Mouse (Mus musculus) liver, embryonic 14.5 days (tissue): ENCODE measurements around the gene Rgsl1. TPM values are rescaled to one million over a fixed set of nuclear protein-coding genes. Genes with fewer than 3 reads are reported as not detected.
"Not testable (repeated sequence)": the region's sequence is repeated elsewhere in the genome, so short reads cannot be mapped to it uniquely, and the experiment has no call there.

Experiments used
- ATAC-seq: fragments of 200-750 bp; cut with Nextera tagmentation; 2 replicates; pipeline ENCODE4 v1.8.0; 2017; ENCODE audit warnings: moderate number of reproducible peaks, mild to moderate bottlenecking, moderate library complexity; ENCODE audit not compliant: insufficient read depth
- DNase-seq, 3 experiments: peaks; one replicate each; pipeline ENCODE4 v3.0.0-alpha.2; 2012 to 2013; ENCODE audit warnings: low read depth in 3 of 3, low spot score in 3 of 3
- H3K27ac ChIP-seq: fragments of 300-500 bp; sonication (generic); 2 replicates; pipeline ENCODE4 v1.5.1; 2014; ENCODE audit warnings: moderate library complexity, mild to moderate bottlenecking, control low read depth, inconsistent platforms
- H3K27me3 ChIP-seq: fragments of 300-500 bp; sonication (generic); 2 replicates; pipeline ENCODE4 v1.6.1; 2014; ENCODE audit warnings: mild to moderate bottlenecking, low read length, moderate library complexity; ENCODE audit not compliant: control insufficient read depth, insufficient read depth
- H3K36me3 ChIP-seq: fragments of 300-500 bp; sonication (generic); replicated peaks from 2 replicates; pipeline ENCODE4 v1.6.1; 2014; ENCODE audit warnings: low read depth; ENCODE audit not compliant: control insufficient read depth, insufficient read depth
- H3K4me1 ChIP-seq, 2 experiments: fragments of 200-500 bp in 1 of 2; fragments of 300-500 bp in 1 of 2; sonication (generic) in 1 of 2; replicated peaks; 2 replicates each; pipeline ENCODE4 v1.6.1; 2012 to 2014; ENCODE audit warnings: antibody characterized with exemption in 1 of 2, inconsistent platforms in 1 of 2, low read length in 1 of 2; ENCODE audit not compliant: control insufficient read depth in 2 of 2, insufficient read depth in 2 of 2
- H3K4me2 ChIP-seq: fragments of 300-500 bp; sonication (generic); 2 replicates; pipeline ENCODE4 v1.6.1; 2014; ENCODE audit warnings: low read depth, mild to moderate bottlenecking, control low read depth, moderate library complexity
- H3K4me3 ChIP-seq, 2 experiments: fragments of 200-500 bp in 1 of 2; fragments of 300-500 bp in 1 of 2; sonication (generic) in 1 of 2; 2 replicates each; pipeline ENCODE4 v1.5.1; 2012 to 2014; ENCODE audit warnings: low read depth in 2 of 2, low read length in 2 of 2, mild to moderate bottlenecking in 2 of 2, control low read depth in 1 of 2, inconsistent platforms in 1 of 2, moderate library complexity in 1 of 2; ENCODE audit not compliant: insufficient read depth in 1 of 2
- H3K9ac ChIP-seq: fragments of 300-500 bp; sonication (generic); replicated peaks from 2 replicates; pipeline ENCODE4 v1.6.1; 2014; ENCODE audit warnings: mild to moderate bottlenecking, control low read depth, moderate library complexity
- H3K9me3 ChIP-seq: fragments of 300-500 bp; sonication (generic); 2 replicates; pipeline ENCODE4 v1.6.1; 2016; ENCODE audit warnings: low read length, mixed read lengths; ENCODE audit not compliant: control insufficient read depth
- CTCF ChIP-seq: IDR thresholded peaks from 2 replicates; pipeline ENCODE4 v1.5.1; 2016; ENCODE audit warnings: antibody characterized with exemption, low read depth, control low read depth
- EP300 ChIP-seq: IDR thresholded peaks from 2 replicates; pipeline ENCODE4 v1.6.1; 2016; ENCODE audit warnings: antibody characterized with exemption, low read depth
- WGBS: fragments of 180-500 bp; shearing (Covaris S2); extraction: QIAGEN DNeasy Blood & Tissue Kit; methylation state at CpG from one replicate; pipeline ENCODE4 v1.1.7; 2014; ENCODE audit not compliant: insufficient replicate concordance; 5-methylcytosine and 5-hydroxymethylcytosine counted together
- polyA plus RNA-seq, 2 experiments: library from polyadenylated mRNA; depleted of rRNA in 1 of 2; stranded (reverse) in 1 of 2; unstranded in 1 of 2; fragments of >200 nt; fragmentation: Nextera tagmentation in 1 of 2; extraction: Ambion mirVana in 1 of 2; gene quantifications; 2 replicates each; pipeline versions ENCODE4 v1.2.1 to v1.2.3; 2012 to 2014

Rgsl1 gene
- polyA plus RNA-seq, 2 experiments: 0.03 TPM; not detected in 1

GRCm38 (mm10) chr1:153874045-153874444 lies 30.1 kb upstream of the Rgsl1 start, which contains the start of gene Teddm1b:
TSS of gene Teddm1b (plus strand) at chr1:153874345.
- DNase-seq (no peak), ATAC-seq (no peak)
- Histone ChIP-seq H3K9ac (no peak within 1 kb of the TSS), H3K9me3 (no peaks in the 10 kb centered on the region), H3K36me3 (no peaks in the 10 kb centered on the region), H3K27me3 (no peaks in the 10 kb centered on the region), H3K27ac (no peak within 1 kb of the TSS), H3K4me3 (no peak within 1 kb of the TSS), H3K4me1 (no peaks in the 10 kb centered on the region), H3K4me2 (no peak within 1 kb of the TSS)
- no peak for TF ChIP-seq CTCF
- no peak for TF ChIP-seq EP300
- WGBS: 67% methylated on average over 6 of the region's 6 CpGs

DNA sequence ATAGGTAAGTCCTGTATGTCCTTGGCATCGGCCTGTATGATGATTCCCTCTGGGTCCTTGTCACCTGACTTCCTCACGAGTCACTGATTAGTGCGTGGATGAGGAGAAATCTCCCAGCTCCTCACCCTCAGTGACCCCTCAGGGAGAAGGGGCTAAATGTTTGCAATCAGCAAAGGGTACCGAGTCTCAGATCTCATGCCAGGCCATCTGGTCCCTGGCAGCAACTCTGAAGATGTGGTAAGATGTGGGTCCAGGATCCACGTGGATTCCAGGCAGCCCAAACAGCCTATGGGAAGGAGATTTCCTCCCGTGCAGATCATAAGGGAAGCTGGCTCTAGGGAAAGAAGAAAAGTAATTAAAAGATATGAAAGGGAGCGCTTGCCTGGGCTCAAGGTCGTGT lies 12.0 kb upstream of the Rgsl1 start:
- Histone ChIP-seq H3K27ac (no peak overlapping the region), H3K9me3 (no peaks in the 10 kb centered on the region), H3K4me1 (no peaks in the 10 kb centered on the region), H3K9ac (no peak overlapping the region), H3K4me2 (no peak overlapping the region), H3K36me3 (no peaks in the 10 kb centered on the region), H3K27me3 (no peaks in the 10 kb centered on the region), H3K4me3 (no peak overlapping the region)
- WGBS: 61% methylated on average over 8 of the region's 8 CpGs
- no peak for TF ChIP-seq EP300
- no peak for TF ChIP-seq CTCF
- no peak for DNase-seq
- no peak for ATAC-seq

DNA sequence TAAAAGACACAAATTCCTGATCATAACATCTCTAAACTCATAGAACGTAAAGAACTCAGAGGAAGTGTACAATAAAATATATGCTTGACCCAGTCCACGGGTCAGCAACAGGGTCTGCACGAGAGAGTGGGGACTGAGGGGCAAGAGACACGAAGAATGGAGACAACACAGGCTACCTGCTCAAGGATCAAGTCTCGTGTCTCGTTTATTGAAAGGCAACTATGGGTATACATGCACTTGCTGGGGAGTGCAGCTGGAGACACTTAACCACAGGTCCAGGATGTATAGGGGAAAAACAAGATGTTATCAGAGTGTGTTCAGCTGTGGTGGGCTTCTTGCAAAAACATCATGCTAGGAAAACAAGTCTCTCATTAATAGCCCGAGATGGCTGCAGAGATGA lies 8.8 kb upstream of the Rgsl1 start:
- not testable (repeated sequence) for H3K4me3 ChIP-seq, H3K36me3 ChIP-seq, H3K4me1 ChIP-seq, ATAC-seq, H3K27me3 ChIP-seq, H3K9ac ChIP-seq, H3K9me3 ChIP-seq, H3K27ac ChIP-seq, H3K4me2 ChIP-seq, DNase-seq
- WGBS: 34% methylated on average over 7 of the region's 7 CpGs

- H3K4me3 ChIP-seq: no peak overlapping the region
- no peaks in the 10 kb centered on the region for H3K9me3 ChIP-seq
- no peak for ATAC-seq
- H3K9ac ChIP-seq: no peak overlapping the region
- 18% methylated on average over 6 of the region's 6 CpGs for WGBS
- DNase-seq: peak in 1 of 3 experiments; percentile 11
- H3K27me3 ChIP-seq: no peaks in the 10 kb centered on the region
- no peak overlapping the region for H3K4me2 ChIP-seq
- no peaks in the 10 kb centered on the region for H3K36me3 ChIP-seq
- no peak for TF ChIP-seq EP300
- TF ChIP-seq CTCF: peak; percentile 65
- no peak overlapping the region for H3K27ac ChIP-seq
- no peaks in the 10 kb centered on the region for H3K4me1 ChIP-seq
Observed at GRCm38 (mm10) chr1:153846867-153847266, 2.9 kb upstream of the Rgsl1 start.

DNA sequence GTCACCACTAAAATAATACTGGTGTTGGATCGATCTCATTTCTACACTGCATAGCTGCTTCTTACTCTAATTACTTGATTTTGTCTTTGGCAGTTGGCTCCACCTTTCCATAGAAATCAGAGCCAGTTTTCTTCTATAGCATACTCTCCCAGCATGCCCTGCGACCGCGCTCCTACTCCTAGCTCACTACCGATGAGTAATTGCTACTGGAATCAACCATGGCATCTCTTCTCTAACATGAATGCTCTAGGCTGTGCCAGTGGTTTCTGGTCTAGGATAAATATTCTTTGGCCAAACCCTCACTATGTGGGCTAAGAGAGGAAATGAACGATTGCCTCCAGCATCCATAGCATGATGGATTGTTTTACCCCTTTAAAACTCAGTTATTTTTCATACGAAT lies 2.5 kb upstream of the Rgsl1 start:
- H3K4me2 ChIP-seq: no peak overlapping the region
- H3K9ac ChIP-seq: no peak overlapping the region
- 68% methylated on average over 7 of the region's 7 CpGs for WGBS
- TF ChIP-seq CTCF (no peak), EP300 (no peak)
- H3K27me3 ChIP-seq: no peaks in the 10 kb centered on the region
- H3K9me3 ChIP-seq: no peaks in the 10 kb centered on the region
- no peak overlapping the region for H3K27ac ChIP-seq
- DNase-seq (no peak), ATAC-seq (no peak)
- no peaks in the 10 kb centered on the region for H3K36me3 ChIP-seq
- no peak overlapping the region for H3K4me3 ChIP-seq
- no peaks in the 10 kb centered on the region for H3K4me1 ChIP-seq
